Mouse (Mus musculus) cortical plate, adult 2 months (tissue): ENCODE data around the gene Krt79.

Source experiments
- CTCF ChIP-seq: fragments of 200-500 bp; IDR thresholded peaks from 2 replicates; pipeline ENCODE4 v1.5.1; 2011; ENCODE audit warnings: mild to moderate bottlenecking, control low read depth, low read length; ENCODE audit not compliant: insufficient read depth; ENCODE audit errors: extremely low read depth
- POLR2A ChIP-seq: fragments of 200-500 bp; IDR thresholded peaks from 2 replicates; pipeline ENCODE4 v1.6.1; 2011; ENCODE audit warnings: mild to moderate bottlenecking, low read length, control low read depth; ENCODE audit not compliant: insufficient read depth; ENCODE audit errors: extremely low read depth

- TF ChIP-seq POLR2A (no peak), CTCF (no peak)
Measured at GRCm38 (mm10) chr15:101922296-101922695, 17.8 kb downstream of the Krt79 start.
